Mouse (Mus musculus) megakaryocyte, embryonic 14.5 days (primary cell): ENCODE measurements at regions not wholly inside any gene's neighbourhood (a gene's known extent, or its start where the extent isn't known, plus 50 kb on each side); places are given as distances from the start of the nearest gene placed in this dataset.

ENCODE experiments used
- FLI1 ChIP-seq: IDR thresholded peaks from 2 replicates; pipeline ENCODE4 v1.6.1; 2012; ENCODE audit warnings: low read length, inconsistent platforms, mixed read lengths
- GATA1 ChIP-seq: IDR thresholded peaks from 3 replicates; pipeline ENCODE4 v1.6.1; 2012; ENCODE audit warnings: mixed read lengths, low read length, inconsistent platforms, borderline replicate concordance

DNA sequence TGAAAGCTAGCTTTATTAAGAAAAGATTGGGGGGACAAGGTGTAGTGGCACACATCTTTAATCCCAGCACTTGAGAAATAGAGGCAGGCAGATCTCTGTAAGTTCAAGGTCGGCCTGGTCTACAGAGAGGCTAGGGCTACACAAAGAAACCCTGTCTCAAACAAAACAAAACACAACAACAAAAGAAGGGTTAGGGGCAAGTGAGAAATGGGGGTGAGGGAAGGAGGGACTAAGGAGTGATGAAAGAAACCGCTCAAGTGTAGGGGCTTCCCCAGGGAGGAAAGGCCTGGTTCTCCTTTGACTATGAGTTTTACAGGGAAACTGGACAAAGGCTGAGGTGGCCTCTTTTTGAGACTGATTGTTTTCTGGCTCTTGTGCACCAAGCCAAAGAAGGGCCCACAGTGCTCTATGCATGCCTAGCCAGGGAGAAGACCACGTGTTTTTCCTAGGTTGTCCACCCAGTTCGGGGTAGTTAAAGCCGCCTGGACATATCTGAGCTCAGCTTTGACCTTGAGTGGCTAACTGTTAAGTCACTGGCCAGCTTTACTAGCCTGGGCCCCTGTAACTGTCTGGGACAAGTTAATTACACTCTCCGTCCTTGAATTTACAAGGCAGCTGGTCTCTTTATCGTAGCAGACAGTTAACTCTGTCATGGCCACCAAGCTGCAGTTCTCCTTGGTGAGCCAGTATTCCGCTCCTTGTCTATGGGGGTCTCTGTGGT lies 90.2 kb upstream of the Armc2 start:
- TF ChIP-seq GATA1, result no peak
- no peak for TF ChIP-seq FLI1
